Mouse (Mus musculus): ENCODE data around the gene Htr6. TPM values are rescaled to one million over a fixed set of nuclear protein-coding genes. Genes with fewer than 3 reads are reported as not detected.

The Htr6 gene
- polyA plus RNA-seq, 1 experiment, result 0.04 TPM

GRCm38 (mm10) chr4:139092356-139093195 lies 17.2 kb upstream of the Htr6 start, which contains the start of gene Nbl1:
Gene Nbl1 (minus strand): TSS chr4:139092993.
- TF ChIP-seq GATA1 (IDR thresholded peaks at IDR 0.05; ENCODE audit: low read length), result no peak

- TF ChIP-seq GATA1 (IDR thresholded peaks at IDR 0.05; ENCODE audit: low read length), result no peak
Measured at GRCm38 (mm10) chr4:139091478-139092355, 16.3 kb upstream of the Htr6 start.

DNA sequence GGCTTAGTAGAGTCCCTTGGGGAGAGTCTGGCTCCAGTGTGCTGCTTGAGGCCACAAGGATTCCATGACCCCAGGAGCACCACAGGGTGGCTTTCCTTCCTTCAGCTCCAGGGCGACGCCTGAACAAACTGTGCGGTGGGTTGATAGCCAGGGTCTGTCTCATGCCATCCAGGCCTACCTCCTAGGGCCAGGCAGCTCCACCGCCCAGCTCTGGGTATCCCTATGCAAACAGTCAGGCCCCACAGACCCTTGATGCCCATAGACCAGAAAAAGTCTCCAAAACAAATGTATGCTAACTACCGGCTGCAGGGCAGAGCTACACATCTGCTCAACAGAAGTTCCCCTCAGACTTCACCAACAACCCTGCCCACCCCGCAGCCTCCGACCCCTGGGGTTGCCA lies 15.7 kb upstream of the Htr6 start:
- no peak for TF ChIP-seq GATA1 (IDR thresholded peaks at IDR 0.05; ENCODE audit: low read length)

DNA sequence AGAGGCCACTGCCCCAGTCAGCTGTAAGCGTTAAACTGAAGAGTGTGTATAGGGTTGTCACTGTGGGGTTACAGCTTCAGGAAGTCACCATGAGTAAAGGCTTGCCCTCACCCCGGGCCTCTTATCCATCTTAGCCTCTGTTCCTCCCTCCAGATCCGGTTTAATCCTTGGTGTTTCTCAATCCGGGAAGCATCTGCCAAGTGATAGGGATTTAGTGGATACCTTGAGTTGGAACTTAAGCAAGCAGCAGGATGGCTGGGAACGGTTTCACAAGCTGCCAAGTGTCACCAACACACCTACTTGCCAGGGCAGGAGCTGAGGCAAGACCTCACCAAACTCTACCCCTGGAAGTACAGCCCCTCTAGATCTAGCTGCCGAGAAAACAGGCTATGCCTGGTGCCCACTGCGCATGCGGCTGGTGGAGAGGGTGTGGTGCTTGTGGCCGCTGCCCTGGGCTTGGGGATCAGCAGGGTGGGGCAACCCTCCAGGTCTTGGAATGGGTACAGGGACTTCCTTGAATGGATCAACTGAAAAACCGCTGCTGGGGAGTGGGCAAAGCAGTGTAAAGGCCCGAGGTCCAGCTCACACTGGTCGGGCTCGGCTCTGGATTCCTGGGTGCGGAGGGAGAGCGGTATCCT lies 15.1 kb upstream of the Htr6 start:
- TF ChIP-seq GATA1 (IDR thresholded peaks at IDR 0.05; ENCODE audit: low read length), result no peak

DNA sequence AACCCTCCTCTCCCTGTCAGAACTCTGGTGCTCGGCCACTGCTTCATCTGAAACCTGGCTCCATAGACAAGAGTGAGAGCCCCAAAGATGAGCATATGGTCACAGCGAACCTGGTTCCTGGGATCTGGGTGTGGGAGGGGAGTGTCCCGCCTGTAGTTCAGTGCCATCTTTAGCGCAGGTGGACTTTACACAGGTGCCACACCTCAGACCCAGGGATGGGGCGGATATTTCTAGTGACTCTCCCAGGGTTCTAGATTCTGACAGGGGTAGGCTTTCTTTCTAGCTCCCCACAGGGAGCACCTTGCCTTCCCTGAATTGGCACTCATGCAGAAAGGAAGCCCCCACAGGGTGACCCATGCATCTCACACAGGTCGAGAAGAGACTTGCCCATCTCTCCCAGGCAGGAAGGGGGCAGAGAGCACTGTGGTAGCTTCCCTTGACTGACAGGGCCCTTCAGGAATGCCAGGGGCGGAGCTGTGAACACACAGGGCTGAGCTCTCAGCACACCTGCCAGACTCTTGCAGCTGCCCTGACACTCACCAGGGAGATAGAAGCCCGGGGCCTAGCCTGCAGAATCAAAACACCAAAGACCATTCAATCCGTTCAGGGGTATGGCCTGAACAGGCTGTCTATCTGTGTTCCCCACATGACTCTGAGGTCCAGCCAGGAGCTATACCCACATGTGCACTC lies 13.8 kb upstream of the Htr6 start:
- no peak for TF ChIP-seq GATA1 (IDR thresholded peaks at IDR 0.05; ENCODE audit: low read length)

GRCm38 (mm10) chr4:139086984-139087383 lies 11.6 kb upstream of the Htr6 start:
- no peak for TF ChIP-seq GATA1 (IDR thresholded peaks at IDR 0.05; ENCODE audit: low read length)

GRCm38 (mm10) chr4:139086037-139086436 lies 10.7 kb upstream of the Htr6 start:
- TF ChIP-seq GATA1 (IDR thresholded peaks at IDR 0.05; ENCODE audit: low read length), result no peak

GRCm38 (mm10) chr4:139085337-139085736 lies 10.0 kb upstream of the Htr6 start:
- TF ChIP-seq GATA1 (IDR thresholded peaks at IDR 0.05; ENCODE audit: low read length), result no peak

DNA sequence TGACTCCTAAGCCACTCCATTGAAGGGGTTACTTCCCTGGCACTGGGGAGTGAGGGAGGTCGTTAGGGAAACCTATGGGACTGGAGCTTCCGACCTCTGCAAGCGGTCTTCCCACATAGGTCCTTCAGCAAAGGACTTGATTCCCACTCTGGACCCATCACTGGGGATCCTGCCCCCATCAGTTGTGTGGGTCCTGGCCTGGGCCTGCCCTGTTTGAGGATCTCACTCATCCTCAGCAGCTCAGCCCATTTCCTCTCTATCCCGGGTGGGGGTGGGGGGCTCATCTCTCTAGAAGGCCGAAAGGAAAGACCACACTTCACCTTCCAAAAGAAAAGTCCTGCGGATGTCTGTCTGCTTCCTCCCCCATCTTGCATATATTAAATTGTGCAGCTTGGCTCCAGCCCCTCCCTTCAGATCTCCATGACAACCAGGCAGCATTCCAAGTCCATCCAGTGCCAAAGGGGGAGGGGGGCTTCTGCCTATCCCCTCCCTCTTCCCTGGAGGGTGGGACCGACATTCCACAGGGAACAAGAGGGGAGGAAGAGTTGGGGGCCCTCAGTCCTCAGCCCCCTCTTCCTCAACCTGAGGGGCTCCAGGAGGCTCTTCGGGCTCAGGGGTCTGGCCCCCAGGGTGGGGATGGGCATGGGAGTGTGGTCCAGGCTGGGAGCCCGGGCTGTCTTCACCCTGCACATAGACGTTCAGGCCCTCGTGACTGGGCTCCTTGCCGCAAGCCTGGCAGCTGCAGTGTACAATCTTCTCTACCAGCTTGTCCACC lies 7.6 kb upstream of the Htr6 start:
- TF ChIP-seq GATA1 (IDR thresholded peaks at IDR 0.05; ENCODE audit: low read length), result no peak

DNA sequence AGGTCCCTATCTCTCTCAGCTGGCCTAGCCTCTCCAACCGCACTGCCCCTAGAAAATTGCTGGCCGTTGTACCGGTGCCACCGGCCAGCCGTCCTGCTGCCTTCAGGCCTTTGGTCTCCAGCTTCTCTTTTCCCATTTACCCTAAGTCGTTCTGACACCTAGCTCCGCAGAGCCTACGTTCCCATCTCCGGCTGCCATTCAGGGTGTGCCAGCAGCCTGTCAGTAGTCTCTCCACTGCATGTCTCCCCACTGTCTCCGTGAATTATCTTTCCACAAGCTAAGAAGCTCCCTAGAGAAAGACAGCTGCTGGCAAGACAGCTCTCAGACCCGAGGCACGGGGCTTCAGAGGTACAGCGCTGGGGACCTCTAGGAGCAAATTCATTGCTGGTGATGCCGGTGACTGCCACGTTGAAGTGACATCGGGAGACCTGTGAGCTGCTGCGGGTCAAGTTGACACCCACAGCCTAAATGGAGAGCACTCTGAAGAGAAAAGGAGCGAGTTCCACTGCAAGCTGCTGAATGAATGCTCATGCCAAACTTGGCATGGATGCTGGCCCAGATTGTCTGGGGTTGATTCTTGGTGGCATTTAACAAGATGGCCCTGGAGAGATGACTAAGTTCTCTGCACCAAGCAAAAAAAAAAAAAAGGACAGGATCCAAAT lies 6.0 kb upstream of the Htr6 start:
- TF ChIP-seq GATA1 (IDR thresholded peaks at IDR 0.05; ENCODE audit: low read length), result no peak

- TF ChIP-seq GATA1 (IDR thresholded peaks at IDR 0.05; ENCODE audit: low read length), result no peak
Measured at GRCm38 (mm10) chr4:139080259-139080658, 4.9 kb upstream of the Htr6 start.

DNA sequence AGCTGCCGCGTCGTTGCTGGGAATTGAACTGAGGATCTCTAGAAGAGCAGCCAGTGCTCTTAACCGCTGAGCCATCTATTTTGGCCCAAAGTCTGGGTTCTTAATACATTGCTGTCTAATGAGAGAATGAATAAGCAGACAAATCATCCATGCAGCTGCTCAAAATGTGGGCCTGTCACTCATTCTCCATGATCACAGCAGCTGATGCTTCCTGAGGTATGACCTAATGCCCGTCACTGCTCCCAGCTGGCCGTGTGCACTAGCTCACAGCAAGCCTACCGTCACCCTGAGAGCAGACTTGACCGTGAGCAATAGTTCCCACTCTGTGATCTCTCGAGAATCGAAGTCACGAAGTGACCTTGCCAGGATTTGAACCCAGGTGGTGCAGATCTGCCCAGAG lies 4.1 kb upstream of the Htr6 start:
- no peak for TF ChIP-seq GATA1 (IDR thresholded peaks at IDR 0.05; ENCODE audit: low read length)

- TF ChIP-seq GATA1 (IDR thresholded peaks at IDR 0.05; ENCODE audit: low read length), result no peak
Measured at GRCm38 (mm10) chr4:139078726-139079125, 3.4 kb upstream of the Htr6 start.

DNA sequence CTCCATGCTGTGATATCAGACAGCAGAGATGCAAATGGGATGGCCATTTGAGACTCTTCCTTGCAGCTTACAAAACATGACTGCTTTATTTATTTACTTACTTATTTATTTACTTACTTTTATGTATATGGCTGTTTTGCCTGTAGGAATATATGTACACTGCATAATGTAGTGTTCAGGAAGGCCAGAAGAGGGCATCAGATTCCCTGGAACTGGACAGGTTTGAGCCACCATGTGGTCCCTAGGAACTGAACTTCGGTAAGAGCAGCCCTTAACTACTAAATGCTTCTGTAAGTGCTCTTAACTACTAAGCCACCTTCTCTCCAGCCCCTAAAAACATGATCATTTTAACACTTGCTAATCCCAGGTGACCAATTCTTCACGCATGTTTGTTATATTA lies 2.9 kb upstream of the Htr6 start:
- TF ChIP-seq GATA1 (IDR thresholded peaks at IDR 0.05; ENCODE audit: low read length), result no peak
